Mouse (Mus musculus): ENCODE measurements around the gene 5730596B20Rik. TPM values are rescaled to one million over a fixed set of nuclear protein-coding genes. Genes with fewer than 3 reads are reported as not detected.
A peak's percentile ranks its signal among the peaks of the same experiment; 100 is the strongest.

Gene 5730596B20Rik
- polyA plus RNA-seq, 1 experiment from 2014 or later: 2.8 TPM

DNA sequence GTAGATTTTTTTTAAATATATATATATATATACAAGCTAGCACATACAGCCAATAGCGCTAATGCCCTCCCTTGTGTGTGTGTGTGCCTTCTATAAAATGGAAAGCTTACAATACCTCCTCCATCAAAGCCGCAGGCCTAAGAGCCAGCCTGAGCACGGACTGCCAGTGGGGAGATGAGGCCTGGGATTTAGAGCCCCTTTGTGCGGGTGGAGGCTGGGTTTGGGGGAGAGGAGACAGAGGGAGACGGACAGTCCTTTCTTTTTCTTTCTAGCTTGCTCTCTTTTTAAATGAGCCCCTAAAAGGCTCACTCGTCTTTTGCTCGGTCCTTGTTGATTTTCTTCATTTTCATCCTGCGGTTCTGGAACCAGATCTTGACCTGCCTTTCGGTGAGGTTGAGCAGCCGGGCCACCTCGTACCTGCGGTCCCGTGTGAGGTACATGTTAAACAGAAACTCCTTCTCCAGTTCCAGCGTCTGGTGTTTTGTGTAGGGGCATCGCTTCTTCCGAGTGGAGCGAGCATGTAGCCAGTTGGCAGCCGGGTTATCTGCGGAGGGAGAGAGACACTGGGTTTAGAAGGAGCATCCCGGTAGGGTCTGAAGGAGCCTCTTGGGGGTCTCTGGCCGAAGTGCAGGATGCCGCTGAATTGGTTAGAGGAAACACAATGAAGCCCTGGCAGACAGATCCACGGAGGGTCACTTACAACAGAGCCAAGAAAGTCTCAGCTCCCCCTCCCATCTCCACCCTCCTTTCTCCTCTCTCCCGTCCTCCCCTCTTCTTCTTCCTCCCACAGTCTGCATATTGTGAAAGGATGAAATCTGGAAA lies 46.9 kb downstream of the 5730596B20Rik start:
- peak overlapping the region; percentile 59 for H3K4me3 ChIP-seq (ENCODE audit: low read depth, low read length)
- DNase-seq (ENCODE audit: low spot score) (peak; percentile 74), ATAC-seq (replicated peaks; ENCODE audit: low FRiP score, low TSS enrichment, low read depth) (no peak)
- WGBS: 13% methylated on average over 23 of the region's 24 CpGs
- H3K9ac ChIP-seq (ENCODE audit: low read length): peak overlapping the region; percentile 57
- H3K4me1 ChIP-seq (replicated peaks; ENCODE audit: control insufficient read depth, insufficient read depth, low read length): peaks cover 8% of the 10 kb centered on the region; the same call in 1 of the 2 replicates
- no peaks in the 10 kb centered on the region for H3K36me3 ChIP-seq (ENCODE audit: control insufficient read depth, insufficient read depth, low read length)
- peak overlapping the region; percentile 96 for H3K4me2 ChIP-seq (ENCODE audit: low read length)
- H3K9me3 ChIP-seq (ENCODE audit: control insufficient read depth, low read length): no peaks in the 10 kb centered on the region
- H3K27ac ChIP-seq (ENCODE audit: low read depth): peak overlapping the region; percentile 40; the same call in 1 of the 2 replicates
- H3K27me3 ChIP-seq (replicated peaks; ENCODE audit: control insufficient read depth, insufficient read depth, low read length): peaks cover 98% of the 10 kb centered on the region

DNA sequence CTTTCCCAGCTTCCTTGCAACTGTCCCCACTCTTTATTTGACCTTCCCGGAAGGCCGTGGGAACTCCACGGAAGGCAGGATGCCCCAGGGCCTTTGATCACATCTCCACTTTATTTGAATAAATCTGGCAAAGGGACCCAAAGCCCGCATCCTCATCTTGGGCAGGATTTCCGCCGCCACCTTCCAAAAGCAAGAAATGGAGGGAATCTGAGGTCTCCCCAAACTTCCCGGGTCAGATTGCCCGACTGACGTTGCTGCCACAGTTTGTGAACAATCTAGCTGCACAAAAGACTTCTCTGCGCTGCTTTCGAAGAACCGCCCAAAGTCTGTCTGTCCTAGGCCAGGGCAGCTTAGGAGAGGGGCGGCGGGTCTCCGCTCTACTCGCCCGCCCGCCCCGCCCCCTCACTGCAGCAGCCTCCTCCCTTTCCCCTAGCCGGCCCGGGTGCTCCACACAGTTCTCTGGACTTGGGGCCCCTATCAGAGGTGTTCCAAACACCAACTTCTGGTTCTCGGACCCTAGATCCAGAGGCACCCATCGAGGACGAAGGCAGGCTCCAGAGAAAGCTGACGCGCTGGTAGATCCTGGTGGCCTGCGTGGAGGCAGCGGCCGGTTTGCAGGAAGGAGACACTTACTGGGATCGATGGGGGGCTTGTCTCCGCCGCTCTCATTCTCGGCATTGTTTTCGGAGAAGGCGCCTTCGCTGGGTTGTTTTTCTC lies 47.8 kb downstream of the 5730596B20Rik start:
- Histone ChIP-seq H3K9ac (ENCODE audit: low read length) (peak overlapping the region; percentile 57), H3K4me3 (ENCODE audit: low read depth, low read length) (peak overlapping the region; percentile 59), H3K27ac (ENCODE audit: low read depth) (peak overlapping the region; percentile 44), H3K9me3 (ENCODE audit: control insufficient read depth, low read length) (no peaks in the 10 kb centered on the region), H3K27me3 (replicated peaks; ENCODE audit: control insufficient read depth, insufficient read depth, low read length) (peaks cover 98% of the 10 kb centered on the region), H3K4me2 (ENCODE audit: low read length) (peak overlapping the region; percentile 96), H3K4me1 (replicated peaks; ENCODE audit: control insufficient read depth, insufficient read depth, low read length) (peaks cover 6% of the 10 kb centered on the region; the same call in 1 of the 2 replicates), H3K36me3 (ENCODE audit: control insufficient read depth, insufficient read depth, low read length) (no peaks in the 10 kb centered on the region)
- WGBS: 2% methylated on average over 36 of the region's 36 CpGs
- ATAC-seq (replicated peaks; ENCODE audit: low FRiP score, low TSS enrichment, low read depth) (no peak), DNase-seq (ENCODE audit: low spot score) (peak; percentile 79)

DNA sequence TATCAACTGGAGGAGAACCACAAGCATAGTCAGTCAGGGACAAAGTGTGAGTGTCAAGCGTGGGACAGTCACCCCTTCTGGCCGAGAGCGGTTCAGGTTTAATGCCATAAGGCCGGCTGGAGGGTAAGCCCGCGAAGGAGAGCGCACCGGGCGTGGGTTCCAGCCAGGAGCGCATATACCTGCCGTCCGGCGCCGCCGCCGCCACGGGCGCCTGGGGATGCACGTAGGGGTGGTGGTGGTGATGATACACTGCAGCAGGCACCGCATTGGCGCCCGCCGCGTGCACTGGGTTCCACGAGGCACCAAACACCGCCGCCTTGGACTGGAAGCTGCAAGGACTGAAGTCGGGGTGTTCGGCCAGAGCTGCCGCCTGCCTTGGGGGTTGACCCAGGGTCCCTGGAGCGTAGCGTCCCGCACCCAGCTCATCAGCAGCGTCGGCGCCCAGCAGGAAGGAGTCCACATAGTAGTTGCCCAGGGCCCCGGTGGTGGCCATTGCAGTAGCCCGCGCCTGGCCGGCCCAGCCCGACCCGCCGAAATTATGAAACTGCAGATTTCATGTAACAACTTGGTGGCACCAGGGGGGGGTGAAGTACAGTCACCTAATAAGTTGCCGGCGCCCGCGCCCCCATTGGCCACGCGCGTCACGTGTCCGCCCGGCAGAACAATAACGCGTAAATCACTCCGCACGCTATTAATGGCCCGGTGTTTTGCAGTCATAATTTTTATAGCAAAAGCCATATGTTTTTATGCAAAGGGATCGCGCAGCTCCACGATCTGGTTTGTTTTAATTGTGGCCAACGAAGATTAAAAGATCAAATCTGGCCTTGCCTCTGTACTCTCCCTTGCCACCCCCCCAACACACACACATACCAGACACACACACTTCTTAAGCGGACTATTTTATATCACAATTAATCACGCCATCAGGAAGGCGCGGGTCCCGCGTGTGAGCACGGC lies 48.6 kb downstream of the 5730596B20Rik start:
- DNase-seq (ENCODE audit: low spot score) (peak; percentile 81), ATAC-seq (replicated peaks; ENCODE audit: low FRiP score, low TSS enrichment, low read depth) (no peak; the same call in 1 of the 2 replicates)
- H3K27me3 ChIP-seq (replicated peaks; ENCODE audit: control insufficient read depth, insufficient read depth, low read length): peaks cover 97% of the 10 kb centered on the region
- no peaks in the 10 kb centered on the region for H3K9me3 ChIP-seq (ENCODE audit: control insufficient read depth, low read length)
- H3K27ac ChIP-seq (ENCODE audit: low read depth): peak overlapping the region; percentile 44
- peak overlapping the region; percentile 96 for H3K4me2 ChIP-seq (ENCODE audit: low read length)
- WGBS: 2% methylated on average over 69 of the region's 69 CpGs
- H3K9ac ChIP-seq (ENCODE audit: low read length): peak overlapping the region; percentile 57
- H3K4me3 ChIP-seq (ENCODE audit: low read depth, low read length): peak overlapping the region; percentile 59
- peaks cover 2% of the 10 kb centered on the region; the same call in 1 of the 2 replicates for H3K4me1 ChIP-seq (replicated peaks; ENCODE audit: control insufficient read depth, insufficient read depth, low read length)
- no peaks in the 10 kb centered on the region for H3K36me3 ChIP-seq (ENCODE audit: control insufficient read depth, insufficient read depth, low read length)

DNA sequence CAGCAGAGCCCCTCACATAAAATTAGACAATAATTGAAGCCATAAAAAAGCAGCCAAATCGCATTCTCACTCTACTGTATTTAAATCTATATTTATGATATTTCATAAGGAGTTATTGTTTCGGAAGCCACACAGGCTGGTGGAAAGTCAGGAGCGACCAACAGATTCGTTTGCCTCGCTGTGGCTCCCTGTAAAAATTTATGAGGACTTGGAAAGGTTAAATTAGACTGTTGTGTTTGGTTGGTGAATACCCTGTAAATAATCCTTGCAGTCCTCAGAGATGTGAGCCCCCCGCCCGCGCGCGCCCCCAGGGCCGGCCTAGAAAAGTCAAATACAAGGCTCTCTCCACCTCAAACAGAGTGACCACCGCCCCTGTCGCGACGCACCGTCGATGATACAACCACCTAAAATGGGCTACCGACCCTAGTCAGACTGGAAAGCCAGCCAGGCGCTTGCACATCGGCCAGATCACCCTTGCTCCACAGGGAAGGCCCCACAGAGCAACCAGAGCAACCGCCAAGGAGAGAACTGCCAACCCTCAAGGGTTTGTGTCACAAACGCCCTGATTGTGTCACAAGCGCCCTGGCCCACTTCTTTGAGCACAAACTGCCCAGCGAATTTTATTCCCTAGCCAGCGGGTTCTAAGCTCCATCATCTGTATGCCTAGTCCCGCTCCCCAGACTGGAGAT lies 49.4 kb downstream of the 5730596B20Rik start:
- Histone ChIP-seq H3K9ac (ENCODE audit: low read length) (peak overlapping the region; percentile 11), H3K4me3 (ENCODE audit: low read depth, low read length) (peak overlapping the region; percentile 59), H3K4me1 (replicated peaks; ENCODE audit: control insufficient read depth, insufficient read depth, low read length) (no peaks in the 10 kb centered on the region), H3K27ac (ENCODE audit: low read depth) (peak overlapping the region; percentile 38; the same call in 1 of the 2 replicates), H3K9me3 (ENCODE audit: control insufficient read depth, low read length) (no peaks in the 10 kb centered on the region), H3K27me3 (replicated peaks; ENCODE audit: control insufficient read depth, insufficient read depth, low read length) (peaks cover 98% of the 10 kb centered on the region), H3K36me3 (ENCODE audit: control insufficient read depth, insufficient read depth, low read length) (no peaks in the 10 kb centered on the region), H3K4me2 (ENCODE audit: low read length) (peak overlapping the region; percentile 96)
- 5% methylated on average over 26 of the region's 26 CpGs for WGBS
- DNase-seq (ENCODE audit: low spot score) (peak; percentile 81), ATAC-seq (replicated peaks; ENCODE audit: low FRiP score, low TSS enrichment, low read depth) (no peak)

DNA sequence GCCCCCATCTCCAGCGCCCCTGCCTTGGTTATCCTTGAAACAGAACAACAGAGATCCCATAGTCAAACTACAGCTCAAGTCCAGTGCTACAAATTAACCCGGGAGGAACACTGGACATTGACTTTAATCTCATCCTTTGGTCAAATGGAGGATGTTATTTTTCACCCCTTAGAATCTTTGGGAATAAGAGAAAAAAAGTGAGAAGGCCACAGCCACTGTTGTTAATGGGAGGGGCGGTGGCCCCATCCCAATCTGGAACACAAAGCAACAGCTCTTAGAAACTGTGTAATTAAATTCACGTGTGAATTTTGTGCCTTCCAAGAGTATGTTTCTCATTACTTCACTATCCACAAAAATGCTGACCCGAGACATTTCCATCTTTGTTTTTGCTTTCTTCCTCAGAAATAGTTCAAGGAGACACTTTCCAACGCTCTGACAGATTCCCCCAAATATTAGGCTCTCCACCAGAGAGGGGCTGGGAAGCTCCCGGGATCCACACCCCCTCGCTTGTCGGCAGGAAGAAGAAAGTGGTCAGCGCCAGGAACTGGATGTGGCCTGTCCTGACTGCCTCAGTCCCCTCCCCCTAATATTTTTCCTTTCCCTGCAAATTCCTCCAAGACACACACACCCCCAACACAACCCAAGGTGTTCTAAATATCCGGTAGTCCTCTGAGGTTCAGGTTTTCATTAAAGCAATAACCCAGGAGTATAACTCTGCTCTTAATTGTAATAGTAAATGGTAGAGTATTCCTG lies 50.3 kb downstream of the 5730596B20Rik start:
- ATAC-seq (replicated peaks; ENCODE audit: low FRiP score, low TSS enrichment, low read depth): no peak
- Histone ChIP-seq H3K4me1 (replicated peaks; ENCODE audit: control insufficient read depth, insufficient read depth, low read length) (no peaks in the 10 kb centered on the region), H3K9me3 (ENCODE audit: control insufficient read depth, low read length) (no peaks in the 10 kb centered on the region), H3K4me2 (ENCODE audit: low read length) (peak overlapping the region; percentile 96), H3K4me3 (ENCODE audit: low read depth, low read length) (no peak overlapping the region), H3K36me3 (ENCODE audit: control insufficient read depth, insufficient read depth, low read length) (no peaks in the 10 kb centered on the region), H3K9ac (ENCODE audit: low read length) (peak overlapping the region; percentile 11; the same call in 1 of the 2 replicates), H3K27ac (ENCODE audit: low read depth) (peak overlapping the region; percentile 38; the same call in 1 of the 2 replicates), H3K27me3 (replicated peaks; ENCODE audit: control insufficient read depth, insufficient read depth, low read length) (peaks cover 98% of the 10 kb centered on the region)
- WGBS: 5% methylated on average over 11 of the region's 11 CpGs
- peak; percentile 73 for DNase-seq (ENCODE audit: low spot score)

DNA sequence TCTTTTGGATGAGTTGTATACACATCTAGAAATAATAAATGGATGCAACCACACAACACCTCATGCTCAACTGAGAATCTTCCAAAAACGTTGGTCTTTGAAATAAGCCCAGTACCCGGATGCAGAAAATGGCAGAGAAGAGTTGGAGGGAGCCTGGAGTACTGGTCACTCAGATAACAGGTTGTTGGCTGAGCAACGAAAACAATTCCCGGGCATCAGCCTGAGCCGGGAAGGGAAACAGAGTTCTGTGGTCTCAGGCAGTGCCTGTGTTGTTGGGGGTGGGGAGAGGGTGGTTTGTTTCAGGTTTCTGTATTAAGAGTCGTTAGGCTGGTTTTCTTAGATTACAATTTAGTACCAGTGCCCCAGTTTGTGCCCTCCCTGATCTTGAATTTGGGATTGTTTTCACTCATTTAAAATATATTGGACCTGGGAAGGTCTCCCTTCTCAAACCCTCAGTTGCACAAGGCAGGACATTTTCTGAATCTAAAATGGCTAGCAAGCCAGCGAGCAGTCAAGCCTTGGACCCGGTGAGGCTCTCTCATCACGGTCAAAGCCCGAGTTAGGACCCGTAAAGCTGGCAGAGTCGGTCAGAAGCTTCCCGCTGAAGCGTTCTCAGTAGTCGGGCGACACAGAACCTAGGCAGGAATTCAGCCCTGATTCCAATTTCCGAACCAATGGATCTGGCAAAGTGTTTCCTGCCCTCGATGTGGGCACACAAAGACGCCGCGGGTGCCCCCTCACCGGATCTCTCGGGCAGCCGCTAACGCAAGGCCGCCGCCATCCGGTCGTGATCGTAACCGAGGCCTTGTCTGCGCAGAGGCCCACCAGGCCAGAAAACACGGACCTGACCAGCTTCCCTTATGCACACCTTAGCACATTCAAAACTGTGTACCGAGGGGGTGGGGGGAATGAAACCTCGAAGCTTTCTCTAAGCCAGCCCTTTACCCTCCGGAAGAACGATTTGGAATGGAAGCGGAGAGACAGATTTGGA lies 51.5 kb downstream of the 5730596B20Rik start:
- no peak for ATAC-seq (replicated peaks; ENCODE audit: low FRiP score, low TSS enrichment, low read depth)
- H3K9me3 ChIP-seq (ENCODE audit: control insufficient read depth, low read length): no peaks in the 10 kb centered on the region
- H3K36me3 ChIP-seq (ENCODE audit: control insufficient read depth, insufficient read depth, low read length): no peaks in the 10 kb centered on the region
- H3K9ac ChIP-seq (ENCODE audit: low read length): peak overlapping the region; percentile 59
- H3K27me3 ChIP-seq (replicated peaks; ENCODE audit: control insufficient read depth, insufficient read depth, low read length): peaks cover 98% of the 10 kb centered on the region
- 3% methylated on average over 38 of the region's 38 CpGs for WGBS
- peak; percentile 79 for DNase-seq (ENCODE audit: low spot score)
- no peaks in the 10 kb centered on the region for H3K4me1 ChIP-seq (replicated peaks; ENCODE audit: control insufficient read depth, insufficient read depth, low read length)
- peak overlapping the region; percentile 39 for H3K4me2 ChIP-seq (ENCODE audit: low read length)
- peak overlapping the region; percentile 27 for H3K4me3 ChIP-seq (ENCODE audit: low read depth, low read length)
- peak overlapping the region; percentile 69 for H3K27ac ChIP-seq (ENCODE audit: low read depth)

Data from intestine, embryonic 14.5 days (tissue).